Mouse (Mus musculus) left cerebral cortex, adult 8-10 months (tissue): ENCODE results near the gene Ipo7. TPM values are rescaled to one million over a fixed set of nuclear protein-coding genes. Genes with fewer than 3 reads are reported as not detected.
"Not testable (repeated sequence)": the region's sequence is repeated elsewhere in the genome, so short reads cannot be mapped to it uniquely, and the experiment has no call there.

Experiments used
- DNase-seq, 2 experiments: peaks; one replicate each; pipeline ENCODE4 v3.0.0; 2022; ENCODE audit warnings: low spot score in 2 of 2
- total RNA-seq, 4 experiments: library from RNA; stranded (reverse); gene quantifications; 2 replicates each; pipeline ENCODE4 v1.2.4; 2022

Gene Ipo7
- total RNA-seq, 4 experiments from 2014 or later: 89.3 to 101 (median 94.8) TPM

DNA sequence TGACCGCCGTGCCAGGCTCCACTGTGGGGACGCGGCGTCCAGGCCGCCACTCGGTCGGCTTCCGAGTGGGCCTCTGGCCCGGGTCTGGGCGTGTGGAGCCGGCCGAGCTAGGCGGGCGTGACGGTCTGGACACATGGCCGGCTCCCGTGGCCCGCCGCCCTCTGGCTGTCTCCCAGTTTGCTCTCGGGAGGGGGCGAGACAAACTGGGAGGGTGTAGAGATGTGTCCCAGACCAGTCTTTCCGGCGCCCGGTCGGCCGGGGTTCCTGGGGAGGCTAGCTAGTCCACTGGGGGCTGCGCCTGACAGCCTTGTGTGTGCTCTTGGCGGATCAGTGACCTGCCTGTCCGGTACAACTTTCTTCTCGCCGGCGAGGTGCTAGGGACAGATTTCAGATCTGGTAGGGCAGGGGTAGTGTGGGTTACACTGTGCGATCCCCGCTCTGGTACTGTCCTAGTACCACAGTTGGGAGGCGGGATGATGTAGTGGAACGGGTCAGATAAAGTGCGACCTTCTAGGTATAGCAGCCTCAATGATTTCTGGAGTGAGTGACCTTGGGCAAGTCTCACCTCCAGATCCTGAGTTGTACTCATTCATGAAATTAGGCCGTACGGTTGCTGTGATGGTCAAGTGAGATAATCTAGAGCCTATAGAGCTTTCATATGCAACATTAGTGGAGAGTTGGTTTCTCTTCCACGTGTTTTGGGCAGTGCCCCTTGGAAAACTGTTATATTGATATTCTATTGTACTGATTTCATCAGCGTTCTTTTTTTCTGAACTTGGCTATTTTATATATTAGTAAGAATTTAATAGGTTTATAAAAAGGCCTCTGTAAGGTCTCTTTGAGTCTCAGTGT, 783 bp downstream of the Ipo7 start:
- DNase-seq: peak; percentile 22

DNA sequence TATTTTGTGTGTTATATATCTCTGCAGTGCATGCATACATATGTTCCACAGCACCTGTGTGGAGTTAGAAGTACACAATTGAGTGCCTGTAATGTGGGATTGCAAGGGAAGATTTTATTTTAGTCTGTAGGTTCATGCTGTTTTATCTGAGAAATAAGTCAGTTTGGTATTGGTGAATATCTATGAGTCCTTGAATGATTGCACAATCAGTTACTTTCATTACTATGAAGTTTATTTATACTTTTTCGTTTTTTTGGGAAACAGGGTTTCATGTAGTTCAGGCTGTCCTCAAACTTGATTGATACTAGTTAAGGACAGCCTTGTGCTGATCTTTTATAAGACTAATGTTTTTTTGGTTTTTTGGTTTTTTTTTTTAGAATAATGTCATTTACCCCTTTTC, 5.5 kb downstream of the Ipo7 start:
- DNase-seq: no peak

- DNase-seq: no peak
Observed at GRCm38 (mm10) chr7:110026594-110026993, 8.5 kb downstream of the Ipo7 start.

- DNase-seq: no peak
Observed at GRCm38 (mm10) chr7:110028826-110029225, 10.8 kb downstream of the Ipo7 start.

DNA sequence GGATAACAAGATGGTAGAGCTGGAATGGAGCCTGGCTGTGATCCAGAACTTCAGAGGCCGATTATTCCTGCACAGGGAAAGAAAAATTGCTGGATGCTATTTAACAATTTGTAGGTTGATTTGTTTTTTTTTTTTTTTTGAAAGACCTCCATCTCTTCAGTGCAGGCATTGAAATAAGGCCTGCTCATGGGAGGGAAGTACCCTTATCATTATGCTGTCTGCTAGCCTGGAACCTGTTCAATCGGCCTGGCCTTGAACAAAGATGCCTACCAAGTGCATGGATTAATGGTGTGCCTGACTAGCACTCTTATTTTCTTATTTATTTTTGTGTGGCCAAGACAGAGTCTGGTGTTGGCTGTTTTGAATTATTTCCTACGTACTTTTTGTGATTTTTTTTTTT, 12.3 kb downstream of the Ipo7 start:
- no peak for DNase-seq

- DNase-seq: not testable (repeated sequence)
Observed at GRCm38 (mm10) chr7:110057723-110058122, 39.6 kb downstream of the Ipo7 start.

GRCm38 (mm10) chr7:110059092-110059785, 41.2 kb downstream of the Ipo7 start:
- no peak for DNase-seq

GRCm38 (mm10) chr7:110060106-110060668, 42.1 kb downstream of the Ipo7 start:
- no peak for DNase-seq

DNA sequence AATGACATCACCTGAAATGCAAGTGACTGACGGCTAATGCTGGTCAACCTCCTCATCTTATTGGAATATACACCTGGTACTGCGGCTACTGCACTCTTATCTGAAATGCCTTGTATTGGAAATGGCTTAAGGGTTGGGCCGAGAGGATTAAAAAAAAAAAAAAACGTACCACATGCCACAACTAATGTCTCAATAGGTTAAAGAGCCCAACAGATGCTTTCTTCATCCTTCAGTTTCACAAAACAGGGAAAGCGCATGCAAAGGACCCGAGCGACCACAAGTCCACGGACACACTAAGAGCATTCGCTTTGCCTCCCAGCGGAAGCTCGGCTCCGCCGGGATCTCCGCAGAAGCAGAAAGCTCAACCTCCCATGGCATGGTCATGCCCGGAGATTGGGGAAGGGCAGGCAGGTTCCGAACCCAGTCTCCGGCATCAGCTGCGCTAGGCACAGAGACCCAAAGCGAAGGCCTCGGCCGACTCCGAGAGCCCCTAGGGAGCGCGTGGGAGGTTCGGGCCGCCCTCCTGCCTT, 42.7 kb downstream of the Ipo7 start:
- no peak for DNase-seq

- DNase-seq: peak; percentile 100
Observed at GRCm38 (mm10) chr7:110061199-110061751, 43.2 kb downstream of the Ipo7 start, which contains the start of gene Zfp143. Gene Zfp143, plus strand, starts transcription at chr7:110061217.

DNA sequence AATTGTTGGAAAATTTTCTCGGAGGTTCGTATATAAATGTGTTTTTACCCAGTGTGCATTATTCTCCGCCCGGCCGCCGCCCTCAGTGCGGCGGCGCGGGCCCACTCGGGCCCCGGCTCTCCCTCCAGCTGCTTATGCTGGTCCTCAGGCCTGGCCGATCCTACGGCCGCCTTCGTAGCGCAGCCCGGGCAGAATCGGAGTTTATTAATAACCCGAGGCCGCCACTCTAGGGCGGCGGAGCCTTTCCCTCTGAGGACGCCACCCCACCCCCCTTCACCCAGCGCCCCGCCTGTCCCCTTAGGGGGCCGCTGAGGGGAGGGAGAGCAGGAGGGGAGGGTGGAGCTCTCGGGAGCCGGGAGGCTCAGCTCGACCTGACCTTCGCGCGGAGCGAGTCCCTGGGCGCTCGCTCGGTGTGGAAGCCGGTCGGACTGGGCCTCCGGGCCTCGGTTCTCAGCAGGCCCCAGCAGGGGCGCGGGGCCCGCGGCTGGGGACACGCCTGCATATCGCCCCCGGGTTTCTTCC, 43.7 kb downstream of the Ipo7 start:
- peak; percentile 62 to 69 for DNase-seq

DNA sequence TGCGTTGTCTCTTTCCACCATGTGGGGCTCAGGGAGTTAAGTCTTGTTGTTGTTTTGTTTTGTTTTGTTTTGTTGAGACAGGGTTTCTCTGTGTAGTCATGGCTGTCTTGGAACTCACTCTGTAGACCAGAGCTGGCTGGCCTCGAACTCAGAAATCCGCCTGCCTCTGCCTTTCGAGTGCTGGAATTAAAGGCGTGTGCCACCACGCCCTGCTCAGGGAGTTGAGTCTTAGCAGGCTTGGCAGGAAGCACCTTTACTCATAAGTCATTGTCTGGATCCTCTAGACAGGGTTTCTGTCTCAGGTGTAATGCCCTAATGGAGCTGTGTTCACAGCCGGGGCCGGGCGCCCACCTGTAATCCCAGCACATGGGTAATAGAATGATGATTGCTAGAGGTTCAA, 45.7 kb downstream of the Ipo7 start:
- no peak for DNase-seq

DNA sequence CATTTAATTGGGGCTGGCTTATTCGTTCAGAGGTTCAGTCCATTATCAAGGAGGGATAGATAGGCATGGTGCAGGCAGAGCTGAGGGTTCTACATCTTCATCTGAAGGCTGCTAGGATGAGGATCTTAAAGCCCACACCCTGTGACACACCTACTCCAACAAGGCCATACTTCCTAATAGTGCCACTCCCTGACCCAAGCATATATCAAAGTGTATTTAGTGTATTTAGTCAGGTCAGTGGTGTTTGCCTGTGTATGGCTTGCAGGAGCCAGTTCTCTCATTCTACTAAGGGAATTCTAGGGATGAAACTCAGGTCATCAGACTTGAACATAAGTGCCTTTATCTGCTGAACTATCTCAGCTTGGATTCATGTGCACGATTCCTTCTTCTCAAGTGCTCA, 51.0 kb downstream of the Ipo7 start:
- DNase-seq: no peak

- DNase-seq: no peak
Observed at GRCm38 (mm10) chr7:110078168-110078567, 60.1 kb downstream of the Ipo7 start.

DNA sequence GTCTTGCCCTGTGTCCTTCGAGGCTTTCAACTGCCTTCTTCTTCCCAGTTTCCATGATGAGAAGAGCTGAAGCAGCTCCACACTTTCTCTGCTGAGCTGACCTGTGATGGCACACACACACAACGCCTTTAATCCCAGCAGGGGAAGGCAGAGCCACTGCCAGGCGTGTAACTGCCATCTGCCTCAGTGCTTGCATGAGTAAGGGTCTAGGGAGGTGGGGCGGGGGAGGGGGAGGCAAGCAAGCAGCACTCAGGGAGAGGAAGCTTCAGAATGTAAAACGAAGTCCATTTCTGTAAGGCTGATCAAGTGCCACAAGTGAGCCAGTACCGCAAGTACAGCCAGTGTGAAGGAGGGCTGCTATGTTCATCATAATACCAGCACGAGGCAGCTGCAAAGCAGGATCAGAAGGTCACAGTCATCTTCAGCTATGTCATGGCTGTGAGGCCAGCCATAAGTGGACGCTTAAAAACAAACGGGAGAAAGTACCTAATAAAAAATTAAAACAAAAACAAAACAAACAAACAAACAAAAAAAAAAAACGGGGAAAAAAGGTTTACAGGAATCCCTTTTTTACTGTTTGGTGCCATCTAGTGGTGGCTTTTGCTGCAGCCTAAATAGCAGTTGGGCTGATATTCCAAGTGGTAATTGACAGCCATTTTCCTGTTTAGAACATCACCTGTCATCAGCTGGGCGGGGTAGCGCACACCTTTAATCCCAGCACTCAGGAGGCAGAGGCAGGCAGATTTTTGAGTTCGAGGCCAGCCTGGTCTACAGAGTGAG, 65.5 kb downstream of the Ipo7 start:
- DNase-seq: no peak

DNA sequence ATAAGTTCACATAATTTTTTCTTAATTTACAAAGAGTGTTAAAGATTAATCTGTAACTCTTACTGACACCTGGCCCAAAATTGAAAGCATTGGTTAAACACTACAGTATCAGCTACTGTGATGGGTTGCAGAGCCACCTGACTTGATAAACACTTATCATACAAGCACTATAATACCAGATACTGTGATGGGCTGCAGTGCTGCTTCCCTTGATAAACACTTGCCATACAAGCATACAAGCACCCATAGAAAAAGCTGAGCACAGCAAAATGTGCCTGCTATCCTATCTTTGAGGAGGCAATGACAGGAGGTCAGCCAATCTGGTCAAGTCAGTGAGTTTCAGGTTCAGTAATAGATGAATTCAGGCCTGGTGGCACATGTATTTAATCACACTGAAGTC, 67.1 kb downstream of the Ipo7 start:
- DNase-seq: no peak

- no peak for DNase-seq
Observed at GRCm38 (mm10) chr7:110087914-110088313, 69.8 kb downstream of the Ipo7 start.

DNA sequence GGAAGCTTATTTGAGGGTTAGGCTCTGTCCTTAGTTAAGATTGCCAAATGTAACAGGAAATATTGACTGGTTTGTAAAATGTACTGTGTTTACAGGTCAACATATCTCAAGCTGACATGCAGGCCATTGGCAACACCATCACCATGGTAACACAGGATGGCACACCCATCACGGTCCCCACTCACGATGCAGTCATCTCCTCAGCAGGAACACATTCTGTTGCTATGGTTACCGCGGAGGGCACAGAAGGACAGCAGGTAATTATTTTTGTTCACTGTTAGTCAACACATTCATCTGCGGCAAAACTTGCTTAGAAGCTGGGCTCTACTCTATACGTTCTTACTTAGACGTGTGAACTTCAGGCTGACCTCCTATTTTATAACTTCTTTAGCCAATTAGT, 73.6 kb downstream of the Ipo7 start:
- DNase-seq: peak in 1 of 2 experiments; percentile 69

GRCm38 (mm10) chr7:110096332-110096731, 78.3 kb downstream of the Ipo7 start:
- no peak for DNase-seq

- no peak for DNase-seq
Observed at GRCm38 (mm10) chr7:110097106-110097793, 79.2 kb downstream of the Ipo7 start.
